Mouse (Mus musculus) right cerebral cortex, adult 18-20 months (tissue): ENCODE measurements at regions not wholly inside any gene's neighbourhood (a gene's known extent, or its start where the extent isn't known, plus 50 kb on each side); places are given as distances from the start of the nearest gene placed in this dataset.
"Not testable (repeated sequence)": the region's sequence is repeated elsewhere in the genome, so short reads cannot be mapped to it uniquely, and the experiment has no call there.

ENCODE experiments used
- DNase-seq: peaks from one replicate; pipeline ENCODE4 v3.0.0; 2022; ENCODE audit warnings: mixed read lengths

DNA sequence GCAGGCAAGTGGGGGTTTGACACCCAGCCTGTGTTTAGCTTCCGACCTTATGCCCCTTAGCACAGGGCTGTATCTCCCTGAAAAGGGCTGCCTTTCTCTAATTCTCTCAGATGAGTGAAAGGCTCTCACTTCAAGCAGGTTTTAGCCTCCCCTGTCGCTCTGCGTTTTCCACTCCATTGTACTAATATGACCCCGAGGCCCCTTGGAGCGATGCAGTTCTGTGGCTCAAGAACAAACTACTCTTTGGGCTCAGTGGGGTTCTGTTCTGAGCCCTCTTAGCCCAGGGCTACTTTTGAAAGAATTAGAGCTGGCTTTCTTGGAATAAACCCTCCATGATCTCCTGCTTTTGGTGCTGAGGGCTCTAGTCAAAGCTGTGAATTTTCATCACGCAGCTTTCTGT is 53.4 kb upstream of the Castor2 start:
- no peak for DNase-seq

DNA sequence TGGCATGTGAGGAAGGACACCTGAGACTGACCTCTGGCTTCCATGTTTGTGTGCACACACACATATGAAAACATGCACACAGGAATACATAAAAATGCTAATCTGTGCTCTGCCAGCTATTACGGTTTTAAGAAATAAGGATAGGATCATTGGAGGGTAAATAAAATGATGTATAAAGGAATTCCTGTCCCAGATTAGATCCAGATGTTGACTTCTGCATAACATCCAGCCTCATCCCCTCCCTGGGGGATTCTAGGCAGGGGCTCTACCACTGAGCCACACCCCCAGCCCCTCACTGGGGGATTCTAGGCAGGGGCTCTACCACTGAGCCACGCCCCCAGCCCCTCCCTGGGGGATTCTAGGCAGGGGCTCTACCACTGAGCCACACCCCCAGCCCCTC is 56.6 kb upstream of the Castor2 start:
- not testable (repeated sequence) for DNase-seq

DNA sequence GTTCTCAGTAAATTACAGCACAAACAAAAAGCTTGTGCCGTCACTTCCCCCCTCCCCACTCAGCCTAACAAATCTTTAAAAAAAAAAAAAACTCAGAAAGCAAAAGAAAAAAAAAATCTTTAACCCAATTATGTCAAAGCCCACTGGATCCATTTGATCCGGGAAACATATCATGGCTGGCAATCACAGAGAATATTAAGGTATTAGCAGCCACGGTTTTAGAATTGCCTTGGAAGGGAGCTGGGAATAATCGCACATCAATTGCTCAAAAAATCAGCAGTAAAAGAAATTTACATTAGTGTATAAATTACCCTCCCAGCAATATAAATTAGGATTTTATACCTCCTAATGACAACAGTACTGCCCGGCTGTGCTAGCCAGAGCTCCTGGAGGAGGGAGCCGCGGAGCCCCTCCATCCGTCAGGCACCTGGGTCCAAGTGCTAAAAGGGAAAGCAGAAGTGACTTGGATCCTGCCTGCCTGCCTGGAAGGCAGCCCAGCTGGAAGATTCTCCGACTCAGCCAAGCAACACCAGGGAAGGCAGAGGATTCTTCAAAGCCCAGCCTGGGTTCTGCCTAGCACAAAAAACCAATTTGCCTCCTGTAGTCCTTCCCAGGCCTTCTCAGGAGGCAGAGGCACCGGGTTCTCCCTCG is 72.1 kb upstream of the Castor2 start:
- peak; percentile 18 for DNase-seq

DNA sequence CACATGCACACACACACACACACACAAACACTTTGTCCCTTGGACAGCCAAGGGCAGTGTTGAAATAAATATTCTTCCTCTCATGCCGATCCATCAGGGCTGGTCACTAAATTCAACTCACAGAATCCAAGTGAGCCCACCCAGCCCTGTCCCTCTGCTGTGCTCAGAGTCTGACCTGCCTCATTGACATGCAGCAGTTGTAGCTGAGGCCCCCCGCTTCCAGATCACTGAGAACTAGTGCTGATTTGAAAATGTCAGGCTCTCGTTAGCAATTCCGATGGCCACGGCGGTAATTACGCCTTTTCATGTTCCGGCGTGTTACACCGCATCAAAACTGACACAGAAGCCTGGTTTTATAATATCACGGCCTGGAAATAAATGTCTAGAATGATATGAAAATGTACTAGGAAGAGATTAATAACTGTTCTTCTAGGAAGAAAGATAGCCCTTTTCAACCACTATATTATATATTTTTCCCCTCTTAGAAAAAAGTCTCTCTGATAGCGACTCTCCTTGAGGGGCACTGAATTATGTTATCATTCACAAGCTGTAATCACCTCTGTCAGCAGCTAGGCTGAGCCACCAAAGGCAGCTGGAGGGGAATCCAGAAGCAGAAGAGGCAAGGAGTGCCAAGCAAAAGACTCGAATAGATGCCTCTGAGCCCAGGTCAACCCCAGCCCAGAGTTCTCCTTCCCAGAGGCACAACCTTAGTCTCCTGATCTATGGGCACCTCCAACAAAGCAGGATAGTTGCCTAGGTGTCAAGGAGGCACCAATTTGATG is 79.7 kb upstream of the Castor2 start:
- DNase-seq, result no peak

DNA sequence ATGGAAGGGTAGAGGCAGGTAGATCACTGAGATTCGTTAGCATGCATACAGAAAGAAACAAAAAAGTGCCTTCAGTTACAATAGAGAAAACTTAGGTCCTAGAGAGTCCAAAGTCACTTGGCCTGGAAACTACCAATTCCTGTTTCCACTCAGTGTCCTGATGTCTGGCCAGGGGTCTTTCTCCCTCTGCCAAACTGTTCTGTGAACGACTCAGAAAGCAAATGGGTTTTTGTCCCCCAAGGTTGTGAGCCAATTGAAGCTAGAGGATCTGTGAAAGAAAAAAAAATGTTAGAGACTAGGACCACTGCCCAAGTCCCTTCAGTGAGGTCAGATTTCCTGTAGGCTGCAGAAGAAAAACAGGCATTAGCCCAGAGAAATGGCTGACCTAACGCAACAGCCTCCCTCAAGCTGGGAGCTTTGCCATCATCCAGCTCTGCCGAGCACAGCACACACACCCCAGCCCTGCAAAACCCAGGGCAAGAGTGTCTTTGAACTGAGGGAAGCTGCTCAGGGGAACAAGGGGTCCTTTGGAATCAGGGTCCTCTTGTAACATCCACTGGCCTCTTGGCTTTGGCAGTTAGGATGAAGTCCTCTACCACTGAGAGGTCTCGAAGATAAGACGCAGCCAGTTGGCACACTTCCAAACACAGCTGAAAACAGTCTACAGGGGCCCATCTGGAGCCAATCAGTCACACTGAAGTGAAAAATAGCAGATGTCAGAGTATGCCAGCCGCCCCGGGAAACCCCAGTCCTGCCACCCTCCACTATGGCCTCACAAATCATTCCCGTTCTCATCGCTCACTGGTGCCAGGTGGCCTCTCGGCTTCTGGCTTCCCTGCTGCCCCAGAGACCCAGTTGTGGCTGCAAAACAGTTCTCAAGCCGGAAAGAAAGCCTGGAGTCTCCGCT is 85.0 kb upstream of the Castor2 start:
- peak; percentile 8 for DNase-seq

DNA sequence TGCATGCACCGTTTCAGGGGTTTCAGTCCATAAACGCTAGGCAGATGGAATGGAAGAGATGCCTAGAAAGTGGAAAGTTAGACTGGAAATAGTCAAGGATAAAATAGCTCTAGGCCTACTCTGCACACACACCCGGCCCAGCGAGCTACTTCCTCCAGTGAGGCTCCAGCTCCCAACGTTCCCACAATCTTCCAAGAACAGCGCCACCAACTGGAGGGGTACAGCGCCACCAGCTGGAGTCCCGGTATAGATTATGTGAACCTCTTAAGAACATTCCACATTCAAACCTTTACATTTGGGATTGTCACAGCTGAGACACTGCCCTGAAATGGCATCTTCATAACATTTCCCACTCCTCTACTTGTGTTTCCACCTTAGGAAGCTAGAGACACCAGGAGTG is 86.3 kb upstream of the Castor2 start:
- no peak for DNase-seq

DNA sequence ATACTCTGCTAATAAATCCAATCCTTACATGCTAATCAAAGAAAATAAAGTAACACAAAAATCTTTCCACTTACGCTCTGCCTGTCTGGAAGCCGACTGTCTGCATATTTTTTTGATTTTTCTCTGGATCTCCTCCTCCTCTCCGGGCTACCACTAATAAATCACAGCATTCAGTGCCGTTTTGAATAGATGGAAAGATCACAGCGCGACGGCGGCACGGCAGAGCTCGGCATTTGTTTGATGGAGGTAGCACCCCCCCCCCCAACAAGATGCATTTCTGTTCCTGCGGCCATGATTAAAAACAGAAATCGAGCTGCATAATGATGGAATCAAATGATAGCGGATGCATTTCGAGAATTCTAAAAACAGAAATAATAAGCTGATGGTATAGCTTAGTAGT is 89.7 kb upstream of the Castor2 start:
- DNase-seq, result no peak

DNA sequence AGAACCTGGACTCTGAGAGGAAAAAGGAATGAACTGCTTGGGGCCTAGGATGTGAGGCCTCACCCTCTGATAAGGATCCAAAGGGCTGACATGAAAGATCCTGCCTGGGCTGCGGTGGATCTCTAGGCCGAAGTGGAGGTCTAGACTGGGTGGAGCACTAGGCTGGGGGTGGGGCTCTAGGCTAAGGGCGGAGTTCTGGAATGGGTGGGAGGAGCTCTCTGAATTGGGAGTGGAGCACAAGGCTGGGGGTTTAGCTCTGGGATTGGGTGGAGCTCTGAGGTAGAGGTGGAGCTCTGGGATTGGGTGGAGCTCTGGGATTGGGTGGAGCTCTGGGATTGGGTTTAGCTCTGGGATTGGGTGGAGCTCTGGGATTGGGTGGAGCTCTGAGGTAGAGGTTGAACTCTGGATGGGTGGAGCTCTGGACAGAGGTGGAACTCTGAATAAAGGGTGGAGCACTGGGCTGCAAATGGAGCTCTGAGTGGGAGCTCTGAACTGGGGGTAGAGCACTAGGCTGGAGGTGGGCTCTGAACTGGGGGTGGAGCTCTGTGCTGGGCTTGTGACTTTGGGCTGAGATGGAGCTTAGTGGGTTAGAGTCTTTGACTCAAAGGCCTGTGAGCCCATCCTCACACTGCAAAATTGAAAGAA is 92.3 kb upstream of the Castor2 start:
- DNase-seq, result no peak

DNA sequence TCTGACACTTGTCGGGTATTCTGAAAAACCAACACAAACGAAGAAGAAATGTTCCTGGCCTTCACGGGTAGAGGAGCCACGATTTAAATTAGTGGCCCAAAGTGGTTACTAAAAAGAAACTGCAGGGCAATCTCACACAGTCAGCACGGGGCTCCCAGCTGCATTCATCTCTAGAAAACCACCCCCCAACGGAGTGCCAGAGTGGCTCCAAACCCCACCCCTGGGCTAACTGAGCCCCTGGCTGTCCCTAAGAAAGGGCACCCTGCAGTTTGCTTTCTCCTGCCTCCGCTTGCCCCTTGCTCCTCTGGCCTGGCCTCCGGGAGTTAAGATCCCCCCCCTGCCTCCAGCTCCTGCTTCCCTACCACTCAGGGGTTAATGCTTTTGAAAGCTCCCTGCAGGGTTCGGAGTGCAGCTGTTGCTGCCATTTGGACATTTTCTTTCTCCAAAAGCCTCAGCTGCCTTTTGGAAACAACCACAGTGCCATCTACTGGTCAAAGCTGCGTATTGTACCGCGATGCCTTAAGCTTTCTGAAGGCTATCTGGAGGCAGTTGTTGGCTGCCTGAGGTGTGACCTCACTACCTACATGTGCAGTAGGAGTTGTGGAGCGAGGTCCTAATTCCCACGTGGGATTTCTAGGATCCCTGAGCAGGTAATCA is 92.9 kb upstream of the Castor2 start:
- DNase-seq, result peak; percentile 75

DNA sequence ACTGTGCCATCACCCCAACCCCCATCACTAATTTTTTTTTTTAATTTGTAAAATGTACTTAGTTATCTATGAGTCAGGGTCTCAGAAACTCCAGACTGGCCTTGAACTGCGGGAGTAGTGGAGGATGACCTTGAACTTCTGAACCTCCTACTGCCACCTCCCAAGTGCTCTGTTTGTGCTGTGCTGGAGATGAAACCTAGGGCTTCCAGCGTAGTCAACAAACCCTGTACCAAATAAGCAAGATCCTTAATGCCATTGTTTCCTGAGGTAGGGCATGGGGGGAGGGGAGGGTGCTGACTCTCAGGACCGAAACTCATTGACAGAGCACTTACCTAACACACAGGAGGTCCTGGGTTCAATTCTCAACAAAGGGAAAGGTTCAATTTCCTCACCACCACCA is 93.5 kb upstream of the Castor2 start:
- no peak for DNase-seq

DNA sequence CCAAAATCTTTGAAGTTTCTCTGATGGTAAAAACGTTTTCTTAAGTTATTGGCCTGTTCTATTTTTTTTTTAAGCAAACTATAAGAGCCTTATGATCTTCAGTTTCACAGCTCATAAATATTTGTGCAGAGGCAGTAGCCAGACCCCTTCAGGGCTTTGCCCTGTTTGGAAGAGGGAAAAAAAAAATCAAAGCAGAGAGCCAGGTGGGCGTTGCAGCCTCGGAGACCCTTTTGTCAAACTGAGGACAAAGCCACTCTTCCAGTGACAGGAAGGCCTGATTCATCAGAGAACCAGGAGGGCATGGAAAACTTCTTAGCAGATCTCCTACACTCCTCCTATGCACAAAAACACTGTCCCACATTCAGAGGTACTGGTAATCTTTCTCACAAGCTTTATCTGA is 99.4 kb upstream of the Castor2 start:
- no peak for DNase-seq

DNA sequence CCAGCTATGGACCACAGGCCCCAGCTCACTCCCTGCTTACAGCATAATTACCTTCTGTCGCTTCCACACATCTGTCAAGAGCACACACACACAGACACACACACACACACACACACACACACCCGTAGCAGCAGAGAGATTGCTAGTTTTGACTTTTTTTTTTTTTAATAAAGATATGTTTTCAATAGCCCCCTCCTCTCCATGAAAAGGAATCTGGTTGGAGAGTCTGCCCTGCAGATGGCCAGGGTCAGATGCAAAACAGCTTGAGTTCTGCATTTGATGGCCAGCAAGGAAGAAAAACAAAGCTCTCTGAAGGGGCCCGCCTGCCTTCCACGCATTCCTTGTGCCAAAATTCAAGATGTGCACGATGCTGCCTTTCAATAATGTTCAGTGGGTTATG is 99.8 kb upstream of the Castor2 start:
- no peak for DNase-seq

DNA sequence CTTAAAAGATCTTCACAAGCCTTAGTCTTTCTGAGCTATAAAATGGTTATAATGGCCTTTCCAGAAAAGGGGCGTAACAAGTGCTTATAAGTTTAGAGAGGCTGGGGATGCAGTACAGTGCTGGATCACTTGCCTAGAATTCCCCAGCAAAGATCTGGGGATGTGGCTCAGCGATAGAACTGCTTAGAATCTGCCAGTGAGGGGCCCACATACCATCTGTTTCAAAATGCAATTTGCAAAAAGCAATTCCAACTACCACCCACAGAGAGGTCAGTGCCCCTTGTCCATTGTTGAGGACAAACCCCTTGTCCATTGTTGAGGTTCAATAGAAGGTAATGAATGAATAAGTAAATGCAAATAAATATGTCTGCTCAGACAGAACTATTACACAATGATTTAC is 107.5 kb upstream of the Castor2 start:
- no peak for DNase-seq

DNA sequence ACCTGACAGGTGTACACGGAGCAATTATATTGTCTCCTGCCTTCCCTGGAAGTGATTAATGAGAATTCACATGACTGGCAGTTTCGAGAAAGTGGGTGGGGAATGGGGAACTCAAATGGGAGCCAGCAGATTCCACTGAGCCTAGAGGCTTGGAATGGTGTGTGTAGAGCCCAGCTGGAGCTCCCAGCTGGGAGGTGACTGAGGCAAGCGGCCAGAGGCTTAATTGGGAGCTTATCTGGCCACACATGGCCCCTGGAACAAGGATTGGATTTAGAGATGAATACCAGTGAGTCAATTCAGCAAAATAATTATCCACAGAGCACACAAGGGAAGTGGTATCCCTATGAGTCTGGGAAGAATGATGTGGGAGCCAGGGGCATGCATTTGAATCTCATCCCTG is 108.0 kb upstream of the Castor2 start:
- peak; percentile 8 for DNase-seq

DNA sequence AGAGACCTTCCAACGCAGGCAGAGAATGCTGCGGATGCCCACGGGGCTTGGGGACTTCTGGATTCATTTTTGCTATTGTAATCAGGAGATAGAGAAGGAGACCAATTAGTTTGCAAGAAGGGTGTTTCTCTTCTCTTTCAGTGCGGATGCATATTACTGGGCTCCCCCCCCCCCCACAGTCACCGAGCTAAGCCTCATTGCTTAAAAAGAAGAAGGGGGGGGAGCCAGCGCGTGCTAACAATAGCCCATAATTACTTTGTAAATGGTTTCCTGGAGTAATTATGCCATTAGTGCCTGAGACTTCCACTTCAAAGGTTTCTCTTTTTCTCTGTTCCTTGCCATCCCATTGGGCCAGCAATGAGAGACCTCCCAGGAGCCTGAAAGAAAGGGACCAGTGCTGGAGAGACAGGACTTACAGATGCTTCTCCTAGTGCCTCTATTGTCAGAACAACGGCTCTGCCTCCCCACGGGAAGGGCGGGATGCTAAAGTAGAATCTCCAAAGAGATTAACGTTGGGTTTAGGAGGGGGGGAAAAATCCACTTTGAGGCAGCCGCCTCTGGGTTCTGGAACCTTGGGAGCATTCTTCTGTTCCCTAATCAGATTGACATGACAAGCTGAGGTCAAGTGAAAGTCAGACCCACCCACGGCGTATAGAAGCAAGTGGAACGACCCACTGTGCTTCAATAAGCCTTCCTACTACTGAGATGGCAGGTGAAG is 116.1 kb upstream of the Castor2 start:
- DNase-seq, result no peak

DNA sequence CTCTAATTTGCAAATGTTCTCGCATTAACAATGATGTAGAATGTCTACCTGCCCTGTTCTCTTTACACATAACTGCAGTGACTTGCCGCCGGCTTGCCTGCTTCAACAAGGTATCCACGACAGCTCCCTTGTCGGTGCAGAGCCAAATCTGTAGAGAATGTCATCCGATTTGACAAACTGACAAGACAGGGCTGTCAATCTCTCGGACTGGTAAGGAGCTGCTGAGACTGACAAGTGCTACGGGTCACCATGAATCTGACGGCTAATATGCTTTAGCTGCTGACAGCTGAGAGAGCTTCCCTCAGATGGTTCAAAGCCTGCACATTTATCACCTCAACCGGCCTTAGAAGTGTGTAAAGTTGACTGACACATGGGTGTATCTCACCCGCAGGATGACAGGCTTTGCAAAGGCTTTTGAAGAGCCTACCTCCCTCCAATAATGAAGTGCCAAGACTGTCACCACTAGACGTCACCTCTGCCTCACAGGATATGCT is 129.0 kb upstream of the Castor2 start:
- DNase-seq, result no peak

DNA sequence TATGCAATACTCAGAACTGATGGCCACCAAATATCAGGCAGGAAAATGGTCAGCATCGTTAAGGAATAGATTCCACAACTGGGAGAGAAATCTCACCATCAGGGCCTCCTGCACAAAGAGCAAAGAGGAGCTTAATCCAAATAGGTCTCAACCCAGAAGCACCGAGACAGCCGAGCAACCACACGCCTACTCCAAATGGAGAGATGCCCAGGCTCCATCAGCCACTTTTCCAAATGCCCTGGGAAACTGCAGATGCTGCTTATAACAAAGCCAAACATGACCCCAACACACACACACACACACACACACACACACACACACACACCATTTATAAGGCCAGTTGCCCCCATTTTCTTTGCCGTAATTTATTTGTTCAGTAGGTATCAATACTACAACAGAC is 136.2 kb upstream of the Castor2 start:
- DNase-seq, result no peak

DNA sequence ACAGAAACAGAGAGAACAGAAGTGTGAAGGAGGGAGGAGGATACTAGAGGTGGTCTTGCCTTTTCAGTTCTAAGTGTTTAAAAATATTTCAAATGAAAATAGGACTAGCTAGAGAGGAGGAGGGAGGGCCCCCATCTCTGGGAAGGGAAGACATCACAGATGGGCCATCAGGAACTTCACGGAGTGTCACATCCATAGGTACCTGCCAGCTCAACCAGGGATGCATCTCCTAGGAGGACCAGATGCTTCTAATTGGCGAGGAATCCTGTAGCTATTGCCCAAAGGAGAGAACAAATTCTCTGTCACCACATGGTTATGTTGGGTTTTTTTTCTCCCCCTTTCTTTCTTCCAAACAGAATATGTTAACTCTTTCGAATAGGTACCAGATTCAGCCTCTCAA is 158.7 kb upstream of the Castor2 start:
- DNase-seq, result peak; percentile 19

DNA sequence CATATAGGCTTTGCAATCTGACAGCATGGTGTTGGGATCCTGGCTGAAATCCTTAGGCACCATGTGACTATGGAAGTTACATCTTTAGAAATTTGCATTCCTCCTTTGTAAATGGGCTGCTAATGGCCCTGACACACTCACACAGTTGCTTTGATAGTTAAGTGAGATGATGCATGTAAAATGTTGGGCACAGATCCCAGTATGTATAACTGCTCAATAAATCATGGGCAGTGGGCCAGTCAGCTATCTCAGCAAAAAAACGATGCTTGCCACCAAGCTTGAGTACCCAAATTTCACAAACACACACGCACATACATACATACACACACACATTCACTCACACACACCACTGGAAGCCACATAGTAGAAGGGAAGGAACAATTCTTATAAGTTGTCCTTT is 159.5 kb upstream of the Castor2 start:
- DNase-seq, result no peak

DNA sequence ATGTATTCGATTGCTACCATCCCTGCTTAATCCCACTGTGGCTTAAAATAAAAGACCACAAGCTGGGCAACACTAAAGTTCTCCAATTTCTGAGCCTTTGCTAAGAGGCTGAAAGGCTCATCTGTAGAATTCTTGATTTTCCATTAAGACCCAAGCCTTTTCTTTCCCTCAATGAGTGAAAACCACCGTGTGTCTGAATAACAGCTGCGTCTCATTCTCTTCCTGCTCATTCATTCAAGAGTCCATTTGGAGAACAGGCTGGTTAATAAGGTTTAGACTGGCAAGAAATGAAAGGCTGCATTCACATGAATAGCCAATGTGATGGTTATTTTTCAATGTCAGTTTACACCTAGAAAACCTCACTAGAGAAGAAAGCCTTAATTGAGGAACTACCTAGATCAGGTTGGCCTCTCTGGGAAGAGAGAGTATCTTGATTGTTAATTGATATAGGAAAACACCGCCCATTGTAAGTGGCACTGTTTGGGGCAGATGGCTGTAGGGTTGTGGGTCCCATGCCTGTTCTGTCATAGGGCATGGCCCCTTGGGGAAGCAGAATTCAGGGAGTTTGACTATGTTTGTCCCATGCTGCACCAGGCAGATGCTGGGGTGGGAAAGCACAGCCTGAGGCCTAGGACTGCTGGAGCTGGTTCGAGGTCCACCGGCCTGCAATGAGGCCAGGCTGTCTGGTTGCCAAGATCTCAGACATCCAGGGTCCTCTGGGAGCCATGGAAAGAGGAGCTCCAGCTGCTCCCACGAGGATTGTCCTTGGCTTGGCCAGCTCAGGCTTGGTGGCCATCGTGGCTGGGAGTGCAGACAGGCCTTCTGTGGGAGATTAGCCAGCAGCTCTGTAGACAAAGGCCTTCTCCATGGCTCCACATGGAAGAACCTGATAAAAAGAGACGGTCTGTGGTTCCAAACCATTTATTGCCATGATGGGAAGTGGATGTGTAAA is 161.3 kb upstream of the Castor2 start:
- no peak for DNase-seq

DNA sequence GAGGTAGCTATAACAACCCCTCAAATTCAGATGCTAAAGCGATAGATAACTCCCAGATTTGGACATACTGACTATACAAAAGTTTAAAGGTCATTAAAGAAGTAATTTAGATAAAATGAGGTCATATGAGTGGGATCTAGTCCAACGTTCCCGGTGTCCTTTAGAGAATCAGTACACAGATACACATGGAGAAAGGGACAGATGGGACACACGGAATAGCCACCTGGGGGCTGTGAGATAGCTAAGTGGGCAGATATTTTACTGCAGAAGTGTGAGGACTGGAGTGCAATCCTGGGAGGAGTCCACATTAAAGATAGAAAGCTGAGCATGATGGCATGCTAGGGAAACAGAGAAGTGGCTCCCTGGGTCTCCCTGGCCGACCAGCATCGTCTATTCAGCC is 164.1 kb upstream of the Castor2 start:
- DNase-seq, result no peak
